Mouse (Mus musculus) MEL (cell line): ENCODE results near the gene Hoxa4.

Experiments used
- BHLHE40 ChIP-seq: IDR thresholded peaks from 2 replicates; pipeline ENCODE4 v1.6.1; 2012; ENCODE audit warnings: low read depth, mild to moderate bottlenecking, inconsistent platforms, low read length, improper control_type of control experiment, borderline replicate concordance
- CHD1 ChIP-seq: IDR thresholded peaks from 2 replicates; pipeline ENCODE4 v1.6.1; 2012; ENCODE audit warnings: low read depth, mild to moderate bottlenecking, inconsistent platforms, low read length, improper control_type of control experiment
- CTCF ChIP-seq, 3 experiments: IDR thresholded peaks in 2 of 3; conservative IDR thresholded peaks in 1 of 3; 2 replicates each; pipeline ENCODE4 v1.5.1; 2011 to 2012; ENCODE audit warnings: low read length in 3 of 3, low read depth in 2 of 3, mild to moderate bottlenecking in 2 of 3, improper control_type of control experiment in 1 of 3, inconsistent platforms in 1 of 3, mixed read lengths in 1 of 3, moderate library complexity in 1 of 3; ENCODE audit not compliant: control insufficient read depth in 1 of 3, insufficient read depth in 1 of 3, poor library complexity in 1 of 3, severe bottlenecking in 1 of 3
- GATA1 ChIP-seq: IDR thresholded peaks from 2 replicates; pipeline ENCODE4 v1.6.1; 2011; ENCODE audit warnings: low read depth, low read length, improper control_type of control experiment
- MAFK ChIP-seq: IDR thresholded peaks from 2 replicates; pipeline ENCODE4 v1.6.1; 2011; ENCODE audit warnings: low read depth, mild to moderate bottlenecking, low read length, improper control_type of control experiment, borderline replicate concordance
- POLR2A ChIP-seq, 2 experiments: IDR thresholded peaks; 2 replicates each; pipeline ENCODE4 v1.6.1; 2011 to 2012; ENCODE audit warnings: low read length in 2 of 2, mild to moderate bottlenecking in 2 of 2, control low read depth in 1 of 2, improper control_type of control experiment in 1 of 2, low read depth in 1 of 2, moderate library complexity in 1 of 2; ENCODE audit not compliant: control insufficient read depth in 1 of 2, insufficient read depth in 1 of 2, poor library complexity in 1 of 2
- POLR2AphosphoS2 ChIP-seq: IDR thresholded peaks from 2 replicates; pipeline ENCODE4 v1.6.1; 2011; ENCODE audit warnings: low read length, improper control_type of control experiment
- TAL1 ChIP-seq: IDR thresholded peaks from 2 replicates; pipeline ENCODE4 v1.6.1; 2012; ENCODE audit warnings: mild to moderate bottlenecking, inconsistent platforms, low read length, moderate library complexity, mixed read lengths
- TBP ChIP-seq: IDR thresholded peaks from 2 replicates; pipeline ENCODE4 v1.8.0; 2011; ENCODE audit warnings: low read depth, low read length, improper control_type of control experiment
- ZMIZ1 ChIP-seq: IDR thresholded peaks from 2 replicates; pipeline ENCODE4 v1.6.1; 2012; ENCODE audit warnings: low read depth, mild to moderate bottlenecking, inconsistent platforms, low read length, improper control_type of control experiment, moderate library complexity

DNA sequence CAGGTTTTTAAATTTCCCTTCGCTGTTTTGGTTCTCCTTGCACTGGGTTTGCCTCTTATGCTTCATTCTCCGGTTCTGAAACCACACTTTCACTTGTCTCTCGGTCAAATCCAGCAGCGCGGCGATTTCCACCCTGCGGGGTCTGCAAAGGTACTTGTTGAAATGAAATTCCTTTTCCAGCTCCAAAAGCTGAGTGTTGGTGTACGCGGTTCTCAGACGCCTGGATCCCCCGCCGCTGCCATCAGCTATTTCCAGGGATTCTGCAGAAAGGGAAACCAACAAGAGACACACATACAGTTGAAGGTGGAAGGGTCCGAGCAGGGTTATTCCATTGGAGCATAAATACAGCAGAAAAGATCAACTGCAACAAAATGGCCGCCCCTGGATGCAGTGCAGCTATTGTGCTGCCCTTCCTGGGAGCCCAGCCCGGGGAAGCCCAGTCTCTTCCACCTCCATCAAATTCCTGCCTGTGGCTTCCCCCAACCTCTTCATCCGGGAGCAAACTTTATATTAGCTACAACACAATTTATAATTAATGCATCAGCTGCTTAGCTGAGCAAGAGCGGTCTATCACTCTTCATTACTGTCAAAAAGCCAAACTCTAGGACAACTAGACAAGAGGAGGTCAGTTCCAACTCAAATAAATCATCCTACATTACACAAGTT is 28.1 kb downstream of the Hoxa4 start:
- TF ChIP-seq CTCF (IDR thresholded peaks at IDR 0.05 in 2 of 3, conservative IDR thresholded peaks at IDR 0.05 in 1 of 3; ENCODE audit: control insufficient read depth in 1 of 3, insufficient read depth in 1 of 3, low read depth in 2 of 3, low read length in 3 of 3, poor library complexity in 1 of 3, severe bottlenecking in 1 of 3) (no peak), POLR2A (IDR thresholded peaks at IDR 0.05; ENCODE audit: control insufficient read depth in 1 of 2, insufficient read depth in 1 of 2, low read depth in 1 of 2, low read length in 2 of 2, poor library complexity in 1 of 2) (no peak), BHLHE40 (no peak), TAL1 (no peak), GATA1 (no peak), TBP (no peak), CHD1 (no peak), MAFK (no peak), ZMIZ1 (no peak), POLR2AphosphoS2 (no peak)
